Mouse (Mus musculus) testis, adult 2 months (tissue): ENCODE measurements around the gene Cdk15.

Experiments used
- CTCF ChIP-seq: fragments of 200-500 bp; IDR thresholded peaks from 2 replicates; pipeline ENCODE4 v1.5.1; 2012; ENCODE audit warnings: low read depth, mild to moderate bottlenecking, inconsistent platforms, low read length, moderate library complexity; ENCODE audit not compliant: control insufficient read depth, insufficient read depth, insufficient replicate concordance
- POLR2A ChIP-seq: fragments of 200-500 bp; IDR thresholded peaks from 2 replicates; pipeline ENCODE4 v1.6.1; 2012; ENCODE audit warnings: low read depth, mild to moderate bottlenecking, inconsistent platforms, low read length, moderate library complexity; ENCODE audit not compliant: control insufficient read depth

GRCm38 (mm10) chr1:59237614-59238211 is 19.0 kb upstream of the Cdk15 start:
- TF ChIP-seq CTCF (peak; percentile 28; the same call in 1 of the 2 replicates), POLR2A (no peak; the same call in 1 of the 2 replicates)
